Mouse (Mus musculus) thymus, adult 2 months (tissue): ENCODE results near the gene Ptpn23. TPM values are rescaled to one million over a fixed set of nuclear protein-coding genes. Genes with fewer than 3 reads are reported as not detected.
"Not testable (repeated sequence)": the region's sequence is repeated elsewhere in the genome, so short reads cannot be mapped to it uniquely, and the experiment has no call there.

Source experiments
- DNase-seq: peaks from one replicate; pipeline ENCODE4 v3.0.0; 2021
- H3K27ac ChIP-seq: fragments of 200-500 bp; 2 replicates; pipeline ENCODE4 v1.5.1; 2012; ENCODE audit warnings: low read length, control low read depth; ENCODE audit not compliant: control insufficient read depth, insufficient read depth
- H3K27me3 ChIP-seq: fragments of 200-500 bp; 2 replicates; pipeline ENCODE4 v1.6.1; 2012; ENCODE audit warnings: mild to moderate bottlenecking, low read length, moderate library complexity, mixed read lengths; ENCODE audit not compliant: control insufficient read depth, insufficient read depth
- H3K36me3 ChIP-seq: fragments of 200-500 bp; 2 replicates; pipeline ENCODE4 v1.6.1; 2012; ENCODE audit warnings: mild to moderate bottlenecking, low read length, moderate library complexity; ENCODE audit not compliant: control insufficient read depth, insufficient read depth
- H3K4me1 ChIP-seq: fragments of 200-500 bp; replicated peaks from 2 replicates; pipeline ENCODE4 v1.6.1; 2012; ENCODE audit warnings: low read length; ENCODE audit not compliant: control insufficient read depth, insufficient read depth
- H3K4me3 ChIP-seq: fragments of 200-500 bp; 2 replicates; pipeline ENCODE4 v1.5.1; 2012; ENCODE audit warnings: mild to moderate bottlenecking, low read length, control low read depth, moderate library complexity; ENCODE audit not compliant: control insufficient read depth, insufficient read depth
- CTCF ChIP-seq: fragments of 200-500 bp; IDR thresholded peaks from 2 replicates; pipeline ENCODE4 v1.5.1; 2012; ENCODE audit warnings: mild to moderate bottlenecking, control low read depth, low read length, moderate library complexity, borderline replicate concordance; ENCODE audit not compliant: control insufficient read depth, poor library complexity, insufficient read depth; ENCODE audit errors: extremely low read depth
- POLR2A ChIP-seq: fragments of 200-500 bp; IDR thresholded peaks from 2 replicates; pipeline ENCODE4 v1.6.1; 2012; ENCODE audit warnings: mild to moderate bottlenecking, low read length, control low read depth, moderate library complexity; ENCODE audit not compliant: control insufficient read depth, poor library complexity, insufficient read depth; ENCODE audit errors: extremely low read depth
- WGBS: fragments of 180-500 bp; shearing (Covaris S2); methylation state at CpG from one replicate; pipeline ENCODE4 v1.1.7; 2018; 5-methylcytosine and 5-hydroxymethylcytosine counted together
- polyA plus RNA-seq: library from polyadenylated mRNA; depleted of rRNA; stranded (reverse); fragments of >200 nt; gene quantifications from 2 replicates; pipeline ENCODE4 v1.2.3, GENCODE M21; 2012

The Ptpn23 gene
- polyA plus RNA-seq, 1 experiment = 46.4 TPM

DNA sequence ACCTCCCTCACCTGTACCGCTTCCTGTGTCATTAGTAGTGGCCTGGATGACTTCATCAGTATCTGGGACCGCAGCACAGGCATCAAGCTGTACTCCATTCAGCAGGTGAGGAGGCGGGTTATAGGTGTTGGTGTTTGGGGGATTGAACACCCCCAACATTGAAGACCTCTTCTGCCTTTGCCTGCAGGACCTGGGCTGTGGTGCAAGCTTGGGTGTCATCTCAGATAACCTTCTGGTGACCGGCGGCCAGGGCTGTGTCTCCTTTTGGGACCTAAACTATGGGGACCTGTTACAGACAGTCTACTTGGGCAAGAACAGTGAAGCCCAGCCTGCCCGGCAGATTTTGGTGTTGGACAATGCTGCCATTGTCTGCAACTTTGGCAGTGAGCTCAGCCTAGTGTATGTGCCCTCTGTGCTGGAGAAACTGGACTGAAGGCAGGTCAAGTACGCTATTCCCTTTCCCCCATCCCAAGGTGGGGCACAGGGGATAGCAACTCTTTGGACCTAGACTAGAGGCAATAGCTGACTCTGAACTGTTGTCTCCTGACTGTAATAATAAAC, 23.6 kb downstream of the Ptpn23 start:
- DNase-seq = no peak
- Histone ChIP-seq H3K4me1 (no peaks in the 10 kb centered on the region), H3K27me3 (no peaks in the 10 kb centered on the region), H3K27ac (no peak overlapping the region), H3K4me3 (no peak overlapping the region), H3K36me3 (peaks cover 53% of the 10 kb centered on the region)
- TF ChIP-seq POLR2A = no peak
- no peak for TF ChIP-seq CTCF
- 96% methylated on average over 7 of the region's 7 CpGs for WGBS

GRCm38 (mm10) chr9:110381292-110381691, 26.7 kb downstream of the Ptpn23 start:
- H3K27me3 ChIP-seq = no peaks in the 10 kb centered on the region
- DNase-seq = no peak
- no peaks in the 10 kb centered on the region for H3K4me1 ChIP-seq
- TF ChIP-seq POLR2A (no peak), CTCF (no peak)
- 92% methylated on average over 12 of the region's 12 CpGs for WGBS
- peaks cover 39% of the 10 kb centered on the region for H3K36me3 ChIP-seq
- H3K4me3 ChIP-seq = no peak overlapping the region
- H3K27ac ChIP-seq = no peak overlapping the region

GRCm38 (mm10) chr9:110380662-110381061, 27.4 kb downstream of the Ptpn23 start:
- no peak overlapping the region for H3K27ac ChIP-seq
- H3K36me3 ChIP-seq = peaks cover 34% of the 10 kb centered on the region
- no peak for TF ChIP-seq POLR2A
- TF ChIP-seq CTCF = no peak
- no peaks in the 10 kb centered on the region for H3K4me1 ChIP-seq
- no peak for DNase-seq
- no peaks in the 10 kb centered on the region for H3K27me3 ChIP-seq
- WGBS = 93% methylated on average over 21 of the region's 21 CpGs
- no peak overlapping the region for H3K4me3 ChIP-seq

GRCm38 (mm10) chr9:110379361-110379760, 28.7 kb downstream of the Ptpn23 start:
- Histone ChIP-seq H3K4me3 (no peak overlapping the region), H3K4me1 (no peaks in the 10 kb centered on the region), H3K27ac (no peak overlapping the region), H3K36me3 (peaks cover 24% of the 10 kb centered on the region), H3K27me3 (no peaks in the 10 kb centered on the region)
- no peak for DNase-seq
- WGBS = 96% methylated on average over 8 of the region's 8 CpGs
- TF ChIP-seq POLR2A (no peak), CTCF (no peak)

- 91% methylated on average over 15 of the region's 15 CpGs for WGBS
- H3K4me3 ChIP-seq, H3K4me1 ChIP-seq, DNase-seq, H3K27ac ChIP-seq, H3K27me3 ChIP-seq: not testable (repeated sequence)
- peaks cover 12% of the 10 kb centered on the region for H3K36me3 ChIP-seq
Measured at GRCm38 (mm10) chr9:110377655-110378054, 30.4 kb downstream of the Ptpn23 start.

- Histone ChIP-seq H3K27ac (no peak overlapping the region), H3K4me1 (no peaks in the 10 kb centered on the region), H3K4me3 (no peak overlapping the region), H3K27me3 (no peaks in the 10 kb centered on the region), H3K36me3 (peaks cover 13% of the 10 kb centered on the region)
- 97% methylated on average over 3 of the region's 3 CpGs for WGBS
- DNase-seq = no peak
- TF ChIP-seq CTCF = no peak
- no peak for TF ChIP-seq POLR2A
Measured at GRCm38 (mm10) chr9:110375668-110376067, 32.3 kb downstream of the Ptpn23 start.

GRCm38 (mm10) chr9:110373871-110374270, 34.1 kb downstream of the Ptpn23 start:
- no peak for TF ChIP-seq POLR2A
- no peak for TF ChIP-seq CTCF
- H3K27ac ChIP-seq = no peak overlapping the region
- no peak for DNase-seq
- WGBS = 97% methylated on average over 13 of the region's 13 CpGs
- H3K4me3 ChIP-seq = no peak overlapping the region
- H3K27me3 ChIP-seq = no peaks in the 10 kb centered on the region
- no peaks in the 10 kb centered on the region for H3K4me1 ChIP-seq
- H3K36me3 ChIP-seq = peaks cover 13% of the 10 kb centered on the region
